Mouse (Mus musculus) forebrain, postnatal 0 days (tissue): ENCODE data around the gene Socs1. TPM values are rescaled to one million over a fixed set of nuclear protein-coding genes. Genes with fewer than 3 reads are reported as not detected.

ENCODE experiments used
- ATAC-seq: fragments of 200-750 bp; cut with Nextera tagmentation; 2 replicates; pipeline ENCODE4 v1.8.0; 2017; ENCODE audit warnings: mild to moderate bottlenecking, moderate library complexity
- DNase-seq: peaks from one replicate; pipeline ENCODE4 v3.0.0-alpha.2; 2015
- H3K27ac ChIP-seq: fragments of 300-500 bp; sonication (generic); 2 replicates; pipeline ENCODE4 v1.5.1; 2014; ENCODE audit warnings: low read depth, mild to moderate bottlenecking, antibody characterized with exemption, low read length, moderate library complexity, mixed read lengths
- H3K27me3 ChIP-seq: fragments of 300-500 bp; sonication (generic); 2 replicates; pipeline ENCODE4 v1.6.1; 2014; ENCODE audit warnings: mild to moderate bottlenecking, low read length, mixed read lengths; ENCODE audit not compliant: insufficient read depth
- H3K36me3 ChIP-seq: fragments of 300-500 bp; sonication (generic); 2 replicates; pipeline ENCODE4 v1.6.1; 2014; ENCODE audit warnings: mild to moderate bottlenecking, moderate library complexity; ENCODE audit not compliant: insufficient read depth
- H3K4me1 ChIP-seq: fragments of 300-500 bp; sonication (generic); 2 replicates; pipeline ENCODE4 v1.6.1; 2014; ENCODE audit warnings: antibody characterized with exemption; ENCODE audit not compliant: insufficient read depth
- H3K4me2 ChIP-seq: fragments of 300-500 bp; sonication (generic); 2 replicates; pipeline ENCODE4 v1.6.1; 2014; ENCODE audit warnings: low read depth, mild to moderate bottlenecking, moderate library complexity
- H3K4me3 ChIP-seq: fragments of 300-500 bp; sonication (generic); 2 replicates; pipeline ENCODE4 v1.5.1; 2014; ENCODE audit warnings: low read depth, low read length, mixed read lengths
- H3K9ac ChIP-seq: fragments of 300-500 bp; sonication (generic); 2 replicates; pipeline ENCODE4 v1.6.1; 2014; ENCODE audit warnings: mild to moderate bottlenecking
- H3K9me3 ChIP-seq: fragments of 300-500 bp; sonication (generic); 2 replicates; pipeline ENCODE4 v1.6.1; 2016; ENCODE audit warnings: low read length
- CTCF ChIP-seq: sonication (generic); IDR thresholded peaks from 2 replicates; pipeline ENCODE4 v1.5.1; 2016; ENCODE audit warnings: antibody characterized with exemption, control low read depth, low read depth
- WGBS: fragments of 180-500 bp; shearing (Covaris S2); extraction: QIAGEN DNeasy Blood & Tissue Kit; methylation state at CpG from one replicate; pipeline ENCODE4 v1.1.7; 2014; 5-methylcytosine and 5-hydroxymethylcytosine counted together
- polyA plus RNA-seq: library from polyadenylated mRNA; unstranded; fragments of >200 nt; fragmentation: Nextera tagmentation; extraction: Ambion mirVana; gene quantifications from 2 replicates; pipeline ENCODE4 v1.2.1, GENCODE M21; 2015
- total RNA-seq: library from RNA; depleted of rRNA; stranded (reverse); fragments of >200 nt; gene quantifications from 2 replicates; pipeline ENCODE4 v1.2.3, GENCODE M21; 2014

The Socs1 gene
- total and polyA plus RNA-seq, 2 experiments from 2014 or later, result 2.6 to 4.0 TPM

DNA sequence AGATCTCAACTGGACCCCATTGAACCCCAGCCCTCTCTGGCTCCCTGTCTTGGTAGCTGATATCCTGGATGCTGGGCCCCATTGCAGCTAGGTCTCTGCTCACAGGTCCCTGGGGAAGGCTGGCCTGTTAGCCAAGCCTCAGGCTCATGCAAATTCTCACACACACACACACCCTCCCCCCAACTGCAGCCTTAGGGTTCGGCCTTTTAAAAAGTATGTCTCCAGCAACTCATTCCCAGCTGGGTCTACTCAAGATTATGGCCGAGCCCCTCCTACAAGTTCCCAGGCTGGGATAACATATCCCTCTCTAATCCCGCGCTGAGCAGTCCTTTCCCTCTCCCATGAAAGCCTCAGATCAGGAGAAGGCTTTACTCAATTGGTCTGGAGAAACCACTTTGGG is 36.1 kb upstream of the Socs1 start:
- no peak for DNase-seq
- Histone ChIP-seq H3K4me1 (no peaks in the 10 kb centered on the region), H3K27me3 (no peaks in the 10 kb centered on the region), H3K9ac (no peak overlapping the region), H3K36me3 (no peaks in the 10 kb centered on the region), H3K27ac (no peak overlapping the region), H3K9me3 (no peaks in the 10 kb centered on the region), H3K4me3 (no peak overlapping the region), H3K4me2 (no peak overlapping the region)
- 82% methylated on average over 4 of the region's 4 CpGs for WGBS
- no peak for ATAC-seq
- no peak for TF ChIP-seq CTCF

GRCm38 (mm10) chr16:10819966-10820365 is 34.6 kb upstream of the Socs1 start:
- Histone ChIP-seq H3K4me3 (no peak overlapping the region), H3K9ac (no peak overlapping the region), H3K4me1 (no peaks in the 10 kb centered on the region), H3K27me3 (no peaks in the 10 kb centered on the region), H3K4me2 (no peak overlapping the region), H3K9me3 (no peaks in the 10 kb centered on the region), H3K27ac (no peak overlapping the region), H3K36me3 (no peaks in the 10 kb centered on the region)
- no peak for TF ChIP-seq CTCF
- DNase-seq (no peak), ATAC-seq (no peak)
- 85% methylated on average over 3 of the region's 3 CpGs for WGBS

- Histone ChIP-seq H3K27me3 (no peaks in the 10 kb centered on the region), H3K27ac (no peak overlapping the region), H3K36me3 (no peaks in the 10 kb centered on the region), H3K4me1 (no peaks in the 10 kb centered on the region), H3K9me3 (no peaks in the 10 kb centered on the region), H3K9ac (no peak overlapping the region), H3K4me2 (no peak overlapping the region), H3K4me3 (no peak overlapping the region)
- TF ChIP-seq CTCF, result no peak
- DNase-seq (no peak), ATAC-seq (no peak)
- 76% methylated on average over 4 of the region's 4 CpGs for WGBS
Observed at GRCm38 (mm10) chr16:10818579-10819135, 33.3 kb upstream of the Socs1 start.

GRCm38 (mm10) chr16:10814864-10815263 is 29.5 kb upstream of the Socs1 start:
- ATAC-seq, result no peak
- no peak overlapping the region for H3K4me3 ChIP-seq
- no peaks in the 10 kb centered on the region for H3K36me3 ChIP-seq
- no peak for DNase-seq
- H3K27ac ChIP-seq, result no peak overlapping the region
- TF ChIP-seq CTCF, result no peak
- H3K27me3 ChIP-seq, result no peaks in the 10 kb centered on the region
- WGBS, result 93% methylated on average over 4 of the region's 4 CpGs
- no peaks in the 10 kb centered on the region for H3K9me3 ChIP-seq
- H3K9ac ChIP-seq, result no peak overlapping the region
- no peaks in the 10 kb centered on the region for H3K4me1 ChIP-seq
- no peak overlapping the region for H3K4me2 ChIP-seq

GRCm38 (mm10) chr16:10813726-10814125 is 28.4 kb upstream of the Socs1 start:
- WGBS, result 74% methylated on average over 4 of the region's 4 CpGs
- H3K9ac ChIP-seq, result no peak overlapping the region
- H3K4me2 ChIP-seq, result no peak overlapping the region
- ATAC-seq (no peak), DNase-seq (no peak)
- H3K36me3 ChIP-seq, result no peaks in the 10 kb centered on the region
- TF ChIP-seq CTCF, result no peak
- H3K4me3 ChIP-seq, result no peak overlapping the region
- H3K4me1 ChIP-seq, result no peaks in the 10 kb centered on the region
- no peak overlapping the region for H3K27ac ChIP-seq
- H3K27me3 ChIP-seq, result no peaks in the 10 kb centered on the region
- no peaks in the 10 kb centered on the region for H3K9me3 ChIP-seq

GRCm38 (mm10) chr16:10812865-10813371 is 27.6 kb upstream of the Socs1 start, which contains the start of gene Gm11172:
Gene Gm11172, plus strand, starts transcription at chr16:10812915.
- no peak for TF ChIP-seq CTCF
- no peak within 1 kb of the TSS for H3K27ac ChIP-seq
- no peak within 1 kb of the TSS for H3K4me2 ChIP-seq
- H3K4me1 ChIP-seq, result no peaks in the 10 kb centered on the region
- no peaks in the 10 kb centered on the region for H3K9me3 ChIP-seq
- H3K4me3 ChIP-seq, result no peak within 1 kb of the TSS
- DNase-seq, result no peak
- no peaks in the 10 kb centered on the region for H3K36me3 ChIP-seq
- H3K27me3 ChIP-seq, result no peaks in the 10 kb centered on the region
- H3K9ac ChIP-seq, result no peak within 1 kb of the TSS
- ATAC-seq, result no peak
- WGBS, result 88% methylated on average over 2 of the region's 2 CpGs

DNA sequence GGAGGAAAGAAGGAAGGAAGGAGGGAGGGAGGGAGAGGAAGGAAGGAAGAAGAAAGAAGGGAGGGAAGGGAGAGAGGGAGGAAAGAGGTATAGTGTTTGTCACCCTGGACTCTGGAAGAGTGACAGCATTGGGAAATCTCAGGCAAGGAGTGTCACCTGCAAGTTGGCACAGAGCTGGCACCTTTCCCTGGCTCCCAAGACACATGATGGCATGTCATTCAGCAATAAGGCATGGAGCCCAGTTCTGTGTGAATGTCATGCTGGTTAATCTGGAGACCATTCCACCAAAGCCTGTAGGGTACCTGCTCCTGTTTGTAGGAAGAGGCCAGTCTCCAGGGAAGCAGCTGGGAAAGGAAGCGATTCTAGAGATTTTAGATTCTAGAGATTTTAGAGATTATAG is 25.0 kb upstream of the Socs1 start:
- WGBS, result 97% methylated on average over 1 of the region's 1 CpGs
- Histone ChIP-seq H3K36me3 (no peaks in the 10 kb centered on the region), H3K9ac (no peak overlapping the region), H3K4me2 (no peak overlapping the region), H3K27me3 (no peaks in the 10 kb centered on the region), H3K4me3 (no peak overlapping the region), H3K27ac (no peak overlapping the region), H3K9me3 (no peaks in the 10 kb centered on the region), H3K4me1 (no peaks in the 10 kb centered on the region)
- ATAC-seq, result no peak
- TF ChIP-seq CTCF, result no peak
- no peak for DNase-seq
